Mouse (Mus musculus) right cerebral cortex, postnatal 4 days (tissue): ENCODE measurements around the gene Spi1.
A peak's percentile ranks its signal among the peaks of the same experiment; 100 is the strongest.
"Not testable (repeated sequence)": the region's sequence is repeated elsewhere in the genome, so short reads cannot be mapped to it uniquely, and the experiment has no call there.

ENCODE experiments used
- DNase-seq: peaks from one replicate; pipeline ENCODE4 v3.0.0-alpha.2; 2022

Gene Spi1

DNA sequence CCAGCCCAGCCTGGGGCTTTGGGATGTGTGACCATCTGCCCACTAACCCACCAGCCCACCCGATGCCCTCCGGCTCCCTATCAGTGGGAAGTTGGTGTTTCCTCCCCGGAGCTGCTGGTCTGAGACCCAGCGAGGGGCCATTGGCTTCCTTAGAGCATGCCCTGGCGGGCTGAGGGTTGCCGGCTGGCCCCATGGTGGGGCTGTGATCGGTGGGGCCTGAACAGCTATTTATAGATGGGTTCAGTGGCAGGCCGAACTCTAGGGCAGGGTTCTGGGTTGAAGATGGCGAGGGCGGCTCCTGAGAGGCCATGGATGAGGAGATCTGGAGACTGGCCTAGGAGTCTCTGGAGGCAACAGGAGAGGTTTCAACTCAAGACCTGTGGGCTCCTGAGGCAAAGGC lies 14.8 kb downstream of the Spi1 start:
- no peak for DNase-seq

- DNase-seq: no peak
Observed at GRCm38 (mm10) chr2:91098156-91098555, 16.0 kb downstream of the Spi1 start.

GRCm38 (mm10) chr2:91101124-91101740 lies 19.0 kb downstream of the Spi1 start:
- peak; percentile 99 for DNase-seq

GRCm38 (mm10) chr2:91108156-91108555 lies 26.0 kb downstream of the Spi1 start:
- no peak for DNase-seq

DNA sequence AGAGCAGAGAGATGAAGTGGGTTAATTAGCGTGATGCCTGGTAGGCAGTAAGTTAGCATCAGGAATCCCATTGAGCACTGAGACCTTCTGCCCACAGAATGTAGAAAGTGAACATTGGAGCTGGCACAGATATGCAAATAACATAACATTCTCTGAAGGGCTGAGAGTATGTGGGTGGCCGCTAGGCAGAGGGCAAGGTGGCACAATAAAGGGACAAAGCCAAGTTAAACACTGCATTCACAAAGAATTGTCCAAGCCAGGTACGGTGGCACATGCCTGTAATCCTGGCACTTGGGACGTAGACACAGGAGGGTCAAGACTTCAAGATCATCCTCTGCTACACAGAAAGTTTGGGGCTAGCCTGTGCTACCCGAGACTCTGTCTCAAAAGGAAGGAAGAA lies 27.1 kb downstream of the Spi1 start:
- no peak for DNase-seq

DNA sequence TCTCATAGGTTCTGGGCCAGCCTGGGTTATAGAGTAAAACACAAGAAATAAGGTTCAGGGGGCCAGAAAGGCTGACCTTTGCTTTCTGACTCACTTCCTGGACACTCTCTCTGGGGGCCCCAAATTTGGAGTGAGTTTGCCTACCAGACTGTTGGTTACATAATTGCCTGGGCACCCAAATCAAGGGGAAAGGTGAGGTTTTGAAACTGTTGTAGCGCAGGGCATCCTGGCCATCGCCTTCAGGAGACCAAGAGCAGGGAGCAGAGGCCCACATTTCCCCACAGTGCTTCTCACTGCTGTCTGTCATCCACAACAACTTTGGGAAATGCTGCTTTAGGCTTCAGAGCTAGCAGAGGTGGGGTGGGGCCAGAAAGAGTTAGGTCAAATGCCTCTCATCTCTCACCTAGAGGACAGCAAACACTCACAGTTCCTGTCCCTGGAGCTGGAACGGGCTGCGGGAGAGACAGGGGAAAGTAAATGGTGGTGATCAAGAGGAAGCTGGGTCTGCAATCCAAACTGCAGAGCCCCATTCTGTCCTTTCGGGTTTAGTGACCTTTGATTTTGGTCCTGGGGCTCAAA lies 27.7 kb downstream of the Spi1 start:
- DNase-seq: no peak

- no peak for DNase-seq
Observed at GRCm38 (mm10) chr2:91110429-91110828, 28.2 kb downstream of the Spi1 start.

GRCm38 (mm10) chr2:91111832-91112231 lies 29.6 kb downstream of the Spi1 start:
- not testable (repeated sequence) for DNase-seq

GRCm38 (mm10) chr2:91112491-91112890 lies 30.3 kb downstream of the Spi1 start:
- DNase-seq: no peak

GRCm38 (mm10) chr2:91113334-91113733 lies 31.1 kb downstream of the Spi1 start:
- no peak for DNase-seq

- DNase-seq: no peak
Observed at GRCm38 (mm10) chr2:91113852-91114251, 31.7 kb downstream of the Spi1 start.

DNA sequence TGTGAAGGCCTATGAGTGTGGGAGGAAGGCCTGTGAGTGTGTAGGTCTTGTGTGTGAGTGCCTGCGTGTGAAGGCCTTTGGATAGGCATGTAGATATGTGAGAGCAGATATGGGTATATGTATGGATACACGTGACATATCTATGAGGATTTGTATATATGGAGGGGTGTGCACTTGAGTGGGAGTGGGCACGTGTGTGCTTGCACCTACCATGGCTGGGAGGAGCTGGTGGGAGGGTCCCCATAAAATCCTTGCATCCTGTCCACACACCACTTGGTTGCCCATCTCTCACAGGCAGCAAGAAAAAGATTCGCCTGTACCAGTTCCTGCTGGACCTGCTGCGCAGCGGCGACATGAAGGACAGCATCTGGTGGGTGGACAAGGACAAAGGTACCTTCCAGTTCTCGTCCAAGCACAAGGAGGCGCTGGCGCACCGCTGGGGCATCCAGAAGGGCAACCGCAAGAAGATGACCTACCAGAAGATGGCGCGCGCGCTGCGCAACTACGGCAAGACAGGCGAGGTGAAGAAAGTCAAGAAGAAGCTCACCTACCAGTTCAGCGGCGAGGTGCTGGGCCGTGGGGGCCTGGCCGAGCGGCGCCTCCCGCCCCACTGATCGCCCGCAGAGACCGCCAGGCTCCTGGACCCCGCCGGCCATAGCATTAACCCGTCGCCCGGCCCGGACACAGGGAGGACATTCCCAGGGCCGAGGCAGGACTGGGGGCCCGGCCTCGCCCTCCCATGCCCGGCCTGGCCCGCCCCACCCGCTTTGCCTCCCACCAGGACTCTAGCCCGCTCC lies 32.8 kb downstream of the Spi1 start:
- peak; percentile 86 for DNase-seq

DNA sequence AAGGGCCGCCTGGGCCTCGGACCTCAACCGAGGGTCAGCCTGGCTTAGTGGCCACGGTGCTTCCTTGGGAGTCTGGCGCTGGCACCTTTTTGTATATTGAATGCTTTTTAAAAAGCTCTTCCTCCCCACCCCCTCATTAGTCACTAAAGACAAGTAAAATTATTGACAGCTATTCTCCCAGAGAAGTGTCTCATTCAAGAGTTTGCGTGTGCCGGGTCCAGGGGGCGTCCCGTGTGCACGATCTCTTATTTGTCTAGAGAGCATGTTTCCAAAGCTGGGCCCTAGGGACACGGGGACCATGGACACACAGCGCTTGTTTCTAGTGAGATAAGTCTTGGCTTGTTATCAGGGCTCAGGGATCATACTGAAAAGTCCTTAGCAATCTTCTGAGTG lies 33.4 kb downstream of the Spi1 start:
- DNase-seq: no peak

DNA sequence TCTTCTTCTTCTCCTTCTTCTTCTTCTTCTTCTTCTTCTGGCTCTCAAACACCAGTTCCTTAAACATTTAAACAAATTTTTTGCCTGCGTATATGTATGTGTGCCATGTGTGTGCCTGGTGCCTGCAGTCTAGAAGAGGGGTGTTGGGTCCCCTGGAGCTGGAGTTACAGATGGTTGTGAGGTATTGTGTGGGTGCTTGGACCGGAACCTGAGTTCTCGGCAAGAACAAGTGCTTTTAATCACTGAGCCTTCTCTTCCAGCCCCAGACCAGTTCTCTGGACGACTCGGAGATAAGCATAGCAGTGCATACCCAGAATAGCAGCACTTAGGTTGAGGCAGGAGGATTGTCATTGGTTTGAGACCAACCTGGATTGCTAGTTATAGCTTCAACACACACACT lies 34.7 kb downstream of the Spi1 start:
- no peak for DNase-seq

DNA sequence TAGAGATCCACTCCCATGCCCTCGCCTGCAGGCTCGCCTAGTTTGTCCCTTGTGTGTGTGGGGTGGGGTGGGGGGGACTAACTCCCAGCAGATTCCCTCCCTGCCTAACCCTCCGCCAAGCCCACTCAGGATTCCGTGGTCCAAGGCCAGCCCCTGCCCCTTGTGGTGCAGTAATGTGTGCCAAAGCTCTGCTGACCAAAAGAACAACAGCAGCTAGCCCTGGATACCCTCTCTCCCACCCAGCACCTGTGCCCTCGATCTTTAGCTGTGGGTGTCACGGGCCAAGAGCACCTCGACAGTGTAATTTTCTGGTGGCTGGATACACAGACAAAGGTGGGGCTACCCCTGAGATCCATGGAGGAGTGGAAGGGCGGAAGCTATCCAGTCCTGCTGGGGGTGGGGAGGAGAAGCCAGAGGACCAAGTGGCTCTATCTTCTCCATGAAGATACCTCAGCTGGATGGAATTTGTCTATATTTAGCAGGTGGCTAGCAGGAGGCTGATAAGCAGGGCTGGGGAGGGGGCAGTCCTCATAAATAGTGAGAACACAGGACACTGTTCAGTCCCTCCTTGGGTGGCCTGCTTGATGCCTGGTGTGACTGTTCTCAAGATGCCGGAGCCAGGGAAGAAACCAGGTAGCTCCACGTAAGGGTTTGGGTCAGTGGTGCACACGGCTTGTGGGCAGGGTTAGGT lies 35.5 kb downstream of the Spi1 start, which contains the start of gene Mybpc3:
TSS of gene Mybpc3 (plus strand) at position 560 of the 691 bp plus-strand sequence.
- no peak for DNase-seq

DNA sequence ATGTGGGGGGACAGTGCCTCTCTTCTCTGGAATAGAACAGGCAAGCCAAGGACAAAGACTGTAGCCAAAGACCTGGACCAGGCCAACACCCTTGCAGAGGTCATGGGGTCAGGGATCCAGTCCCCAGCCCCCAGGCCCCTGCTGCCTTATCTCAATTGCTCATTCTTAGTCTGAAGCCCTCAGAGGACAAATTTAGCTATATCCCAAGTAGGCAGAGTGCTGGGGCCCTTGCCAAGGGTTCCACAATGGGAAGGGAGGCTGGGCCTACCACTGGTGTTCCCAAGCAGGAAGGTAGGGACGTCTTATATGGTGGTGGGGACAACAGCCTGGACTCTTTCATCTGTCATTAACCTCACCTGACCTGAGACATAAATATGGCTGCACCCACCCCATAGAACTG lies 36.5 kb downstream of the Spi1 start:
- DNase-seq: no peak

DNA sequence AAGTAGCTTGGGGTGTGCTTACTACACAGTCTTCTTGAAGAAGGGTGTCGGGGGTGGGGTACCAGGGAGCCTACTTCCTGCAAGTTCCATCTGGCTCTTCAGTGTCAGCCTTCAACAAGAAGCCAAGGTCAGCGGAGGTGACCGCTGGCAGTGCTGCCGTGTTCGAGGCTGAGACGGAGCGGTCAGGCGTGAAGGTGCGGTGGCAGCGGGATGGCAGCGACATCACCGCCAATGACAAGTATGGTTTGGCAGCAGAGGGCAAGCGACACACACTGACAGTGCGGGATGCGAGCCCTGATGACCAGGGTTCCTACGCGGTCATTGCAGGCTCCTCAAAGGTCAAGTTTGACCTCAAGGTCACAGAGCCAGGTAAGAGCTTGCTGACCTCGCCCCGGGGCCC lies 36.9 kb downstream of the Spi1 start:
- no peak for DNase-seq

- no peak for DNase-seq
Observed at GRCm38 (mm10) chr2:91119551-91119950, 37.4 kb downstream of the Spi1 start.

GRCm38 (mm10) chr2:91120261-91120671 lies 38.1 kb downstream of the Spi1 start:
- no peak for DNase-seq

DNA sequence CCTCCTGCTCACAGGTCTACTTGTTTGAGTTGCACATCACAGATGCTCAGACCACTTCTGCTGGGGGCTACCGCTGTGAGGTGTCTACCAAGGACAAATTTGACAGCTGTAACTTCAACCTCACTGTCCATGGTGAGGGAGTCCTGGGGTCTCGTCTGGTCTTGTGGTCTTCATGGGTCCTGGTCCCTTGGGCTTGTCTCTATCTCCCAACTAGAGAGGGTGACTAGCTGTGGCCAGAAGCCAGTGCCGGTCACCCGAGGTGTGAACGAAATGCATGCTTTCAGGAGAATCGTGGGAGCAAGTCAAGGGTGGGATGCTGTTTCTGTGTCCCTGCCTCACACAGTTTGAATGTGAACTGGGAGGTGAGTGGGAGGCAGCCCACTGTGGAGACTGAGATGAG lies 38.8 kb downstream of the Spi1 start:
- DNase-seq: no peak

- DNase-seq: no peak
Observed at GRCm38 (mm10) chr2:91121497-91121896, 39.3 kb downstream of the Spi1 start.

DNA sequence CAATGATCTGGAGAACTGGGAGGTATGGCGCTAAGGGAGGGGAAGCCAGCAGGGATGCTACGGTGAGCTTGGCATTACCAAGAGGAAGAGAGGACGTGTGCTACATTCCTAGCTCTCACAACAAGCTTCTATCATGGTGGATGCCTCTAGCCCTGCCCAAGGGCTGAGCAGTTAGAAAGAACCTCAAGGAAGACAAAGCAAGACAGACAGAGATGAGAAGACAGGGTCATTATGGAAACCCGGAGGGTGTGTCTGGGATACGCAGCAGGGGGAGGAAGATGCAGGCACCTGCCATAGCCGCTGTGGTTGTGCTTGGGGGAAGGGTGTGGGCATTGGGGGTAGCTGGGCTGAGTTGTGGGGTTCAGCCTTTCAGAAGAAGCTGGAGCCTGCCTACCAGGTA lies 41.3 kb downstream of the Spi1 start:
- no peak for DNase-seq

DNA sequence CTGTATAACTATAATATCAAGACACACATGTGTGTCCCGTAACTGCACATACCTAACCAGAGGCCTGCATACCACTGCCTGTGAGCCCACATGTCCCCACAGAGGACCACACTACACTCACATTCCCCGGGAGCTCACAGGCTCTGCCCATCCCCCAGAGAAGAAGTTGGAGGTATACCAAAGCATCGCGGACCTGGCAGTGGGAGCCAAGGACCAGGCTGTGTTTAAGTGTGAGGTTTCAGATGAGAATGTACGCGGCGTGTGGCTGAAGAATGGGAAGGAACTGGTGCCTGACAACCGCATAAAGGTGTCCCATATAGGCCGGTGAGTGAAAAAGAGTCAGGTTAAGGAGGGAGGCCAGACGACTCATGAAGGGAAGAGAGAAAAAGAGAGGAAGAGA lies 42.9 kb downstream of the Spi1 start:
- DNase-seq: no peak

- no peak for DNase-seq
Observed at GRCm38 (mm10) chr2:91128761-91129160, 46.6 kb downstream of the Spi1 start.
